In the genomic region with DNA sequence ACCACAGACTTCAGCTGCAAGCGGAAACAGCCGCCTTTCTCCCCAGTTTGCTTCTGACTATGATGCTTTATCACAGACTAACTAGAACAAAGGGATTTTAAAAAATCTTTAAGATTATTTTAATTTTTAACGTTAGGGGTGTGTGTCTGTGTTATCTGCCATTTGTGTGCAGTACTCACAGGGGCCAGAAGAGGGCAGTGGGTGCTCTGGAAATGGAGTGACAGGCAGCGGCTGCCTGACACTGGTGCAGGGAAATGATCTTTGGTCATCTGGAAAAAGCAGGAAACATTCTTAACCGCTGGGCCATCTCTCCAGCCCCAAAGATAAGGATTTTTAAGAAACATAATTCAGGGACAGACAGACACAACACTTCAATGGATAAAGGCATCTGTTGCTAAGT, we compare ENCODE assay signal across 7 mouse cellular contexts. TPM values are rescaled to one million over a fixed set of nuclear protein-coding genes. Genes with fewer than 3 reads are reported as not detected.
DNase-seq lines count a peak whose midpoint lies in the region; ATAC-seq and TF ChIP-seq lines count a peak whose summit lies in the region.

No protein-coding gene starts in this region.

- ATAC-seq in kidney, embryonic 14.5 days (ENCODE audit: low FRiP score, low TSS enrichment): no peak
- ATAC-seq in Patski: no peak

- peaks cover 6% of the 10 kb centered on the region for H3K79me2 ChIP-seq in C2C12 (ENCODE audit: control insufficient read depth, insufficient read depth)

- H3ac ChIP-seq in C2C12 (ENCODE audit: control insufficient read depth, insufficient read length, low read depth): no peak overlapping the region

- DNase-seq in kidney, adult 11 months: peak; percentile 45
- DNase-seq in Patski (ENCODE audit: low read depth, low spot score): no peak
- DNase-seq in gastrocnemius, postnatal 10 days: peak; percentile 62
- peak; percentile 70 for DNase-seq in lung, postnatal 14 days
- peak; percentile 27 to 38 for DNase-seq in thymus, postnatal 36 days

- H3K9ac ChIP-seq in kidney, embryonic 14.5 days (ENCODE audit: low read depth, low read length): no peak overlapping the region

- CTCF ChIA-PET in Patski (lab: Charles Lee): no interaction called here

- peaks cover 5% of the 10 kb centered on the region for H3K9me3 ChIP-seq in kidney, embryonic 14.5 days (ENCODE audit: control insufficient read depth, low read length)

- 65% methylated on average over 5 of the region's 5 CpGs for WGBS in kidney, embryonic 14.5 days

- peaks cover 5% of the 10 kb centered on the region for H3K79me3 ChIP-seq in C2C12 (ENCODE audit: low read depth)

- TF ChIP-seq CTCF in C2C12 (IDR thresholded peaks at IDR 0.05; ENCODE audit: control insufficient read depth, insufficient read depth, insufficient read length) (peak; percentile 45), Patski (IDR thresholded peaks at IDR 0.05) (peak; percentile 90)

- POLR2A ChIA-PET in Patski (lab: Charles Lee): no interaction called here

- in situ Hi-C loops in Patski (cut with MboI; ENCODE audit: low pct_unique_long_range_greater_than_20kb): loop anchor here (5.0 to 10.0 kb wide), 2 partner anchors 112 to 190 kb away; no protein-coding TSS in a partner anchor

- H3K4me1 ChIP-seq in kidney, embryonic 14.5 days (ENCODE audit: control insufficient read depth, insufficient read depth, low read length): no peaks in the 10 kb centered on the region

- no peaks in the 10 kb centered on the region for H3K36me3 ChIP-seq in kidney, embryonic 14.5 days (ENCODE audit: control insufficient read depth, insufficient read depth, low read length)
- no peaks in the 10 kb centered on the region for H3K36me3 ChIP-seq in C2C12 (ENCODE audit: control insufficient read depth, insufficient read depth)

- no peak overlapping the region for H3K4me2 ChIP-seq in kidney, embryonic 14.5 days (replicated peaks; ENCODE audit: low read depth, low read length)

- no peak overlapping the region for H3K4me3 ChIP-seq in kidney, embryonic 14.5 days (ENCODE audit: low read length)
- H3K4me3 ChIP-seq in C2C12 (ENCODE audit: insufficient read depth, poor library complexity, severe bottlenecking): no peak overlapping the region

- H3K27ac ChIP-seq in kidney, embryonic 14.5 days (ENCODE audit: low read depth, low read length): no peak overlapping the region

- no peaks in the 10 kb centered on the region for H3K27me3 ChIP-seq in kidney, embryonic 14.5 days (ENCODE audit: control insufficient read depth, insufficient read depth, low read length)
- H3K27me3 ChIP-seq in C2C12 (ENCODE audit: control insufficient read depth, insufficient read depth, insufficient read length): no peaks in the 10 kb centered on the region
- no peaks in the 10 kb centered on the region for H3K27me3 ChIP-seq in Patski

TF ChIP-seq in C2C12, 6 proteins besides CTCF, POLR2A, EP300 and RAD21:
- TF ChIP-seq MYOG (IDR thresholded peaks at IDR 0.05; ENCODE audit: control insufficient read depth, extremely low read depth, insufficient read length): no peak
- no peak for TF ChIP-seq CEBPB (IDR thresholded peaks at IDR 0.05; ENCODE audit: low read depth)
- no peak for TF ChIP-seq FOSL1 (IDR thresholded peaks at IDR 0.05; ENCODE audit: insufficient read depth, low read length, poor library complexity, severe bottlenecking)
- no peak for TF ChIP-seq USF1 (IDR thresholded peaks at IDR 0.05; ENCODE audit: low read depth)
- no peak for TF ChIP-seq MYOD1 (IDR thresholded peaks at IDR 0.05; ENCODE audit: control insufficient read depth, insufficient read length, low read depth)
- TF ChIP-seq MAX (IDR thresholded peaks at IDR 0.05): no peak
TF ChIP-seq in C2C12: peak in this region for 0.

RNA-seq across cellular contexts. Expression of a gene that starts 4.4 kb away (rescaled TPM):
- 10.6 and 20.6 TPM in 2 replicates for polyA plus RNA-seq in kidney, embryonic 14.5 days (2014; fragmentation: Nextera tagmentation; extraction: Ambion mirVana)
- polyA plus RNA-seq in C2C12 (2012; fragmentation: generic; extraction: Trizol) (27.3 TPM), Patski (2021) (78.5 TPM)
- 10 to 100 TPM; 19.5 to 26.4 TPM for total RNA-seq in gastrocnemius, postnatal 10 days (2021)
